Mouse (Mus musculus): ENCODE measurements around the gene Snph.

Snph gene

GRCm38 (mm10) chr2:151602106-151602505, 30.3 kb downstream of the Snph start:
- DNase-seq (ENCODE audit: low read depth) = no peak

- DNase-seq (ENCODE audit: low read depth) = no peak
These were observed 34.3 kb downstream of the Snph start for GRCm38 (mm10) chr2:151598068-151598467.

- DNase-seq (ENCODE audit: low read depth) = no peak
These were observed 45.1 kb downstream of the Snph start for GRCm38 (mm10) chr2:151587306-151587705.

GRCm38 (mm10) chr2:151586807-151587206, 45.6 kb downstream of the Snph start:
- no peak for DNase-seq (ENCODE audit: low read depth)

- no peak for DNase-seq (ENCODE audit: low read depth)
These were observed 46.5 kb downstream of the Snph start for GRCm38 (mm10) chr2:151585934-151586333.

- DNase-seq (ENCODE audit: low read depth) = no peak
These were observed 51.4 kb downstream of the Snph start for GRCm38 (mm10) chr2:151580945-151581344.

GRCm38 (mm10) chr2:151579183-151579582, 53.2 kb downstream of the Snph start:
- no peak for DNase-seq (ENCODE audit: low read depth)

- DNase-seq (ENCODE audit: low read depth) = peak; percentile 27
These were observed 56.5 kb downstream of the Snph start for GRCm38 (mm10) chr2:151575699-151576389.

- DNase-seq (ENCODE audit: low read depth) = peak; percentile 31
These were observed 57.2 kb downstream of the Snph start for GRCm38 (mm10) chr2:151575119-151575698.

GRCm38 (mm10) chr2:151574607-151575006, 57.8 kb downstream of the Snph start:
- no peak for DNase-seq (ENCODE audit: low read depth)

GRCm38 (mm10) chr2:151573667-151574066, 58.7 kb downstream of the Snph start:
- no peak for DNase-seq (ENCODE audit: low read depth)

- DNase-seq (ENCODE audit: low read depth) = no peak
These were observed 60.3 kb downstream of the Snph start, which contains the start of gene Sdcbp2 for GRCm38 (mm10) chr2:151571873-151572700. Gene Sdcbp2, plus strand, starts transcription at chr2:151572622.

- DNase-seq (ENCODE audit: low read depth) = no peak
These were observed 62.9 kb downstream of the Snph start for GRCm38 (mm10) chr2:151569452-151569851.

GRCm38 (mm10) chr2:151566856-151567255, 65.5 kb downstream of the Snph start:
- no peak for DNase-seq (ENCODE audit: low read depth)

GRCm38 (mm10) chr2:151564986-151565385, 67.4 kb downstream of the Snph start:
- peak; percentile 45 for DNase-seq (ENCODE audit: low read depth)

- no peak for DNase-seq (ENCODE audit: low read depth)
These were observed 68.4 kb downstream of the Snph start for GRCm38 (mm10) chr2:151564006-151564405.

GRCm38 (mm10) chr2:151562930-151563921, 69.2 kb downstream of the Snph start:
- no peak for DNase-seq (ENCODE audit: low read depth)

GRCm38 (mm10) chr2:151549615-151550121, 82.7 kb downstream of the Snph start:
- no peak for DNase-seq (ENCODE audit: low read depth)

- DNase-seq (ENCODE audit: low read depth) = no peak
These were observed 85.8 kb downstream of the Snph start for GRCm38 (mm10) chr2:151546571-151546970.

- DNase-seq (ENCODE audit: low read depth) = no peak
These were observed 87.7 kb downstream of the Snph start for GRCm38 (mm10) chr2:151544673-151545072.
